Mouse (Mus musculus) forebrain, embryonic 14.5 days (tissue): ENCODE measurements around the gene Arhgef2. TPM values are rescaled to one million over a fixed set of nuclear protein-coding genes. Genes with fewer than 3 reads are reported as not detected.

Experiments
- ATAC-seq: fragments of 200-750 bp; cut with Nextera tagmentation; 2 replicates; pipeline ENCODE4 v1.8.0; 2017; ENCODE audit warnings: mild to moderate bottlenecking, moderate library complexity
- DNase-seq: peaks from one replicate; pipeline ENCODE4 v3.0.0-alpha.2; 2015; ENCODE audit warnings: low spot score
- H3K27ac ChIP-seq: fragments of 300-500 bp; sonication (generic); 2 replicates; pipeline ENCODE4 v1.5.1; 2014; ENCODE audit warnings: low read depth, mild to moderate bottlenecking, control low read depth, low read length, moderate library complexity
- H3K27me3 ChIP-seq: fragments of 300-500 bp; sonication (generic); replicated peaks from 2 replicates; pipeline ENCODE4 v1.6.1; 2014; ENCODE audit warnings: low read length, control low read depth, mixed read lengths; ENCODE audit not compliant: control insufficient read depth, insufficient read depth
- H3K36me3 ChIP-seq: fragments of 300-500 bp; sonication (generic); 2 replicates; pipeline ENCODE4 v1.6.1; 2014; ENCODE audit warnings: low read length, control low read depth; ENCODE audit not compliant: control insufficient read depth, insufficient read depth
- H3K4me1 ChIP-seq: fragments of 300-500 bp; sonication (generic); 2 replicates; pipeline ENCODE4 v1.6.1; 2014; ENCODE audit warnings: antibody characterized with exemption, low read length, control low read depth; ENCODE audit not compliant: control insufficient read depth, insufficient read depth
- H3K4me2 ChIP-seq: fragments of 300-500 bp; sonication (generic); 2 replicates; pipeline ENCODE4 v1.6.1; 2014; ENCODE audit warnings: mild to moderate bottlenecking, control low read depth, low read length
- H3K4me3 ChIP-seq: fragments of 300-500 bp; sonication (generic); 2 replicates; pipeline ENCODE4 v1.5.1; 2014; ENCODE audit warnings: low read depth, low read length, control low read depth
- H3K9ac ChIP-seq: fragments of 300-500 bp; sonication (generic); 2 replicates; pipeline ENCODE4 v1.6.1; 2014; ENCODE audit warnings: mild to moderate bottlenecking, low read length, control low read depth, moderate library complexity
- H3K9me3 ChIP-seq: fragments of 300-500 bp; sonication (generic); replicated peaks from 2 replicates; pipeline ENCODE4 v1.6.1; 2016; ENCODE audit warnings: low read length, control low read depth, mixed read lengths; ENCODE audit not compliant: control insufficient read depth
- WGBS: fragments of 180-500 bp; shearing (Covaris S2); extraction: QIAGEN DNeasy Blood & Tissue Kit; methylation state at CpG from one replicate; pipeline ENCODE4 v1.1.7; 2014; 5-methylcytosine and 5-hydroxymethylcytosine counted together
- polyA plus RNA-seq: library from polyadenylated mRNA; unstranded; fragments of >200 nt; fragmentation: Nextera tagmentation; extraction: Ambion mirVana; gene quantifications from 2 replicates; pipeline ENCODE4 v1.2.1, GENCODE M21; 2014

Gene Arhgef2
- polyA plus RNA-seq, 1 experiment from 2014 or later, result 90.6 TPM

DNA sequence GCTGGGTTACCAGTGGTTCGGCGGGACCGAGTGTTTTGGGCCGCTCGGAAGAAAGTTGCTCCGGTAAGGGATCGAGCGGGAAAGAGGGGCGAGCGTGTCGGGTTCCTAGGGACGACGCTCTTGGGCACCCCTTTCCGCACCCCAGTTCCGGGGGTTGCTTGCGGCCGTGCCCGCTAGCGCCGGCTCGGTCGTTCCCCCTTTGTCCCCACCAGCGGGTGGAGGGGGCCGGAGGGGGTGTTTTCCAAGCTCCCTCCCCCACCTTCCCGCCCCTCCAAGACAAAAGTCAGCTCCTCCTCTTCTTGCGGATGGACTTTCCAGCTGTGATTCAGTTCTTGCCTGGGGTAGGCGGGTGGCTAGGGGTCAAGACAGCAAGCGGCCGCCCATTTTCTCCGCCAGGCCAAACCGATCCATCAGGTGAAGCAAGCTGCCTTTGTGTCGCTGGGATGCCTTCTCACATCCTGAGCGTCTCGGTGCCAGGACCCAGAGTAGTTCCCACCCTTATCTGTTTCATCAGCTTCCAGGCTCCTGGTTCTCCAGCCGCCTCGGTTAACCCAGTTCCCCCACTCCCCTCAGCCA, 15.9 kb downstream of the Arhgef2 start:
- WGBS, result under 1% methylated on average over 22 of the region's 36 CpGs
- H3K27ac ChIP-seq, result peak overlapping the region; percentile 93
- H3K4me2 ChIP-seq, result peak overlapping the region; percentile 76
- H3K9ac ChIP-seq, result peak overlapping the region; percentile 99
- no peaks in the 10 kb centered on the region for H3K27me3 ChIP-seq
- H3K4me1 ChIP-seq, result peaks cover 21% of the 10 kb centered on the region
- peak overlapping the region; percentile 99 for H3K4me3 ChIP-seq
- peaks cover 15% of the 10 kb centered on the region; the same call in 1 of the 2 replicates for H3K36me3 ChIP-seq
- DNase-seq, result peak; percentile 57
- no peaks in the 10 kb centered on the region for H3K9me3 ChIP-seq
- peak; percentile 11; the same call in 1 of the 2 replicates for ATAC-seq

DNA sequence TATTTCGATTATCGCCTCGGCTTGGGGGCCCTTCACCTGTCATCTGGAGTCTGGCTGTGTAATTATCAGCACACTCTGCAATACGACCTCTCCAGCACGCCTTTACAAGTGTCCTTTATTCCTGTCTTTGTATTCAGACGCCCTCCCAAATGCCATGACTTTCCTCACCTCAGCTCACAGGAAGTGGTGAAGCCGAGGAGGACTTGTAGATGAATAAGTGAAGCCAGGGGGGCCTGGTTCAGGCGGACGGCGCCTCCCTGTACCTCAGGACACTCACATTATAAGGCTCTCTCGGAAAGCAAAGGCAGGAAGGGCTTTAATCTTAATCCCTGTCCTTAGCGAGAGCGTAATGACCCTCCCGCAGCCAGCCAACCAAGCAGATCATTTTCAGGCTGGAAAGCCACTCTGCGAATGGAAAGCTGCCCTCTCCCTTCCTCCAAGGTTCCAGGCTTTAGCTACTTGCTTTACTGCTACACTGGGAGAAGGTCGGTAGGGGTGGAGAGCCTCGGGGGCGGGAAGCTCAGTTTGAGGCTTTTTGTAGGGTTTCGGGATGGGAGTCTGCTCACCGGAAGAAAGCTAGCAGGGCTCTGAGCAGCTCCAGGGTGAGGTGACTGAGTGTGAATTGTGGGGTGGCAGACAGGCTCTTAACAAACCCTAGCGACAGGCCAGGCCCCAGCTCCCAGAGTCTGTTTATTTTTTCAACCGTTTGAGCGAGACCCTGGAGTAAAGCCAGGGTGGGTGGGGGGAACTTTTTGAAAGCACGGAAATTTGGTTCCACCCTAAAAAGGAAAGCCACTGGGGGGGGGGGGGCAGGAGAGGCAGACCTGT, 16.6 kb downstream of the Arhgef2 start:
- H3K27me3 ChIP-seq, result no peaks in the 10 kb centered on the region
- under 1% methylated on average over 24 of the region's 24 CpGs for WGBS
- H3K27ac ChIP-seq, result peak overlapping the region; percentile 93
- no peaks in the 10 kb centered on the region for H3K9me3 ChIP-seq
- H3K9ac ChIP-seq, result peak overlapping the region; percentile 99
- peak; percentile 49 for ATAC-seq
- peak; percentile 76 for DNase-seq
- peaks cover 26% of the 10 kb centered on the region for H3K4me1 ChIP-seq
- H3K4me2 ChIP-seq, result peak overlapping the region; percentile 76
- peaks cover 15% of the 10 kb centered on the region; the same call in 1 of the 2 replicates for H3K36me3 ChIP-seq
- peak overlapping the region; percentile 99 for H3K4me3 ChIP-seq

DNA sequence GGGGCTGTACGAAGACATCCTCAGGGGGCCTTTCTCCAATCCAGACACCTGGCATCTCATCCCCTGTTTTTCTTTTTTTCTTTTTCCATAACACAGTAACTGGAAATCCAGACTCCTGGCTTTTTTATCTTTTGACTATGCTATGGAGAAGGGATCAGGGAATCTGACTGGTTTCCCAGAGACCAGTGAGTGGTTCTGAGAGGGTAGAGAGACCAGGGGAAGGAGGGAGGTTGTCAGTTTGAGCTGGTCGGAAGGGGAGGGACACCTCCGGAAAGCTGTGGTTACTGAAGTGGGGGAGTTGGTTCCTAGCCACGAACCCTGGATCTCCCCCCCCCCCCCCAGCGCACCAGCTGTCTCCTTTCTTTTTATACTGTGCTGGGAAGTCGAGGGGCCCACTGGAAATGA, 17.2 kb downstream of the Arhgef2 start:
- 0% methylated on average over 6 of the region's 6 CpGs for WGBS
- Histone ChIP-seq H3K4me2 (peak overlapping the region; percentile 76), H3K4me3 (peak overlapping the region; percentile 99), H3K27ac (peak overlapping the region; percentile 93), H3K4me1 (peaks cover 26% of the 10 kb centered on the region), H3K9me3 (no peaks in the 10 kb centered on the region), H3K27me3 (no peaks in the 10 kb centered on the region), H3K9ac (peak overlapping the region; percentile 99), H3K36me3 (peaks cover 19% of the 10 kb centered on the region)
- peak; percentile 66 for ATAC-seq
- DNase-seq, result peak; percentile 71

DNA sequence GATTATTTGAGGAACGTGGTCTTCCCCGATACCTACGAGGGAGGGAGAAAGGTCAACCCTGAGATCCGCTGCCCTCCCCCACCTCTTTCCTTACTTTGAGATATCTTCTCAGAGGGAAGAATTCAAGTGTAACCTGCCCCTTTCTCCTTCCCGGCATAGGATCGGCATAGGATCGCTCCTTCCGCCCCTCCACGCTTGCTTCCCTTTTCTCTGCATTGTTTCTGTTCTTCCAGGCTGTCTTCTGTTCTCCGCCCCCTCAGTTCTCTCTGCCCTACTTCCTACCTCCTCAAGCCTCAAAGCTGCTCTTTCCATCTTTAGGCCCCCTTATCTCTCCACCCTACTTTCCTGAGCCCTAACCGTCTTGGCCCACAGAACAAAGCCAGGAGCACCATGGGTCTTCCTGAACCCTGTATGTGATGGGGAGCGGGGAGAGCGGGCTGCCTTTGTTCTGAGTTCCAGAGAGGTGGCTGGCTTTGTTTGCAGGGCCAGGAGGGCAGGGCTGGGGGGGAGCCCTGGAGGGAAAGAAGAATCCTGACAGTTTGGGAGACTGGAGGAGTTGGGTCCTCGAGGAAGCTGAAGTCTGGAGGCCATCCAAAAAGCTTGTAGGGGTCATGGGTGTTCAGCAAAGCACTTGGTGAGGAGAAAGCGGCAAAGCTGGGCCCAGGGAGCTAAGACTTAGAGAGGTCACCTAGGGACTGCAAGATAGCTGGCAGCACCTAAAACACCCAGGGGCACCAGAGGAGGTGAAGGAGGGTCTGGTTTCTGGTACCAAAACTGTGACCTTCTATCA, 17.8 kb downstream of the Arhgef2 start:
- H3K9ac ChIP-seq, result peak overlapping the region; percentile 99
- H3K4me2 ChIP-seq, result peak overlapping the region; percentile 76
- H3K4me3 ChIP-seq, result peak overlapping the region; percentile 99
- peak; percentile 52 for DNase-seq
- H3K4me1 ChIP-seq, result peaks cover 26% of the 10 kb centered on the region
- peak overlapping the region; percentile 93 for H3K27ac ChIP-seq
- under 1% methylated on average over 15 of the region's 15 CpGs for WGBS
- H3K9me3 ChIP-seq, result no peaks in the 10 kb centered on the region
- peak; percentile 19 for ATAC-seq
- peaks cover 22% of the 10 kb centered on the region for H3K36me3 ChIP-seq
- no peaks in the 10 kb centered on the region for H3K27me3 ChIP-seq

DNA sequence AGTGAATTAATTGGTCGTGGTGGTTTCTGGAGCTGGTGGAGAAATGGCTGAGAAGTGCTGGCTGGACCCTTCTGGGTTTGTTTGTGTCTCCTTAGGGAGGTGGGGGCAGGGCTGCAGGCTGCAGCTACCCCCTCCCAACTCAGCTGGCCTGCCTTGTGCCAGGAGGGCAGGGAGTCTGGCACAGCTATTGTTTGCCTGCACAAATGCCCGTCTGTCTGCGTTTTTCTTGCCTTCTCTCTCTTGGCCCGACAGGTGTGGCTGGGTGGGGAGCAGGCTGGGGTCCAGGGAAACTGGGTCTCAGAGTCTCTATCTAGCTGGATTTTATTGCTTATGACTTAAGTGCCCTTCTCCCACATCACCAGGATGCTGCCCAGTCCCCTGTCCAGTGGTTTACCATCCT, 18.6 kb downstream of the Arhgef2 start:
- H3K9me3 ChIP-seq, result no peaks in the 10 kb centered on the region

DNA sequence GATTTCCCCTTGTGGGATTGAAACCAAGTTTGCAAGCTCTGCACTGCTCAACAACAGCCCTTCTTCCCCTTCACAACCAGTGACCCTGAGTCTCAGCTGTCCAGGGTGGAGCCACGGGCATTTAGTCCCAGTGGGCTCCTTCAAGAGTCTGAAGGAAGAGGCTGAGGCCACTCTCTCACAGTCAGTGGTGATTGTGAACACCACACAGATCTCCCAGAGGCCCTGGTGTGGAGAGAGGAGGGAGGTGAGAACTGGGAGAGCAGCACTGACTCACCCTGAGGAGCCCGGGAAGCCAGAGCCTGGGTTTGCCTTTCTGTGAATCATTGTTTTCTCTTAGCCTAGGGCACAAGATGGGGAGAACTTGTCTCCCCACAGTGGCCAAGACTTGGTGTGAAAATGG, 19.2 kb downstream of the Arhgef2 start:
- DNase-seq (no peak), ATAC-seq (no peak)
- Histone ChIP-seq H3K27me3 (no peaks in the 10 kb centered on the region), H3K4me2 (peak overlapping the region; percentile 76), H3K4me1 (peaks cover 26% of the 10 kb centered on the region), H3K9me3 (no peaks in the 10 kb centered on the region), H3K27ac (peak overlapping the region; percentile 93), H3K9ac (peak overlapping the region; percentile 99), H3K36me3 (peaks cover 36% of the 10 kb centered on the region), H3K4me3 (peak overlapping the region; percentile 99)
- WGBS, result 49% methylated on average over 2 of the region's 2 CpGs

More for the DNA sequence above, 18.6 kb downstream of the Arhgef2 start:
- Histone ChIP-seq H3K36me3 (peaks cover 29% of the 10 kb centered on the region), H3K9ac (peak overlapping the region; percentile 99), H3K4me2 (peak overlapping the region; percentile 76), H3K4me3 (peak overlapping the region; percentile 99), H3K27ac (peak overlapping the region; percentile 93), H3K4me1 (peaks cover 26% of the 10 kb centered on the region), H3K27me3 (no peaks in the 10 kb centered on the region)
- ATAC-seq (peak; percentile 15; the same call in 1 of the 2 replicates), DNase-seq (peak; percentile 65)
- 5% methylated on average over 4 of the region's 4 CpGs for WGBS

DNA sequence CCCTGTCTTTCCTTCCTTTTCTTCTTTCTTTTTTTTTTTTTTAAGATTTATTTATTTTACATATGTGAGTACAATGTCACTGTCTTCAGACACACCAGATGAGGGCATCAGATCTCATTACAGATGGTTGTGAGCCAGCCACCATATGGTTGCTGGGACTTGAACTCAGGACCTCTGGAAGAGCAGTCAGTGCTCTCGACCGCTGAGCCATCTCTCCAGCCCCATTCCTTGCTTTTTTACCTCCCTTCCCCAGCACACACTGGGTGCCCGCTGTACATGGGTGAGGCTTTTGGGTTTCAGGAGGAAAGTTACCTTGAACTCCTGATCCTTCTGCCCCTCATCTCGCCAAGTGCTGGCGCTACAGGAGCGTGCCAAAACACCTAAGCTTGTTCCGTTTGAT, 19.8 kb downstream of the Arhgef2 start:
- peaks cover 26% of the 10 kb centered on the region for H3K4me1 ChIP-seq

DNA sequence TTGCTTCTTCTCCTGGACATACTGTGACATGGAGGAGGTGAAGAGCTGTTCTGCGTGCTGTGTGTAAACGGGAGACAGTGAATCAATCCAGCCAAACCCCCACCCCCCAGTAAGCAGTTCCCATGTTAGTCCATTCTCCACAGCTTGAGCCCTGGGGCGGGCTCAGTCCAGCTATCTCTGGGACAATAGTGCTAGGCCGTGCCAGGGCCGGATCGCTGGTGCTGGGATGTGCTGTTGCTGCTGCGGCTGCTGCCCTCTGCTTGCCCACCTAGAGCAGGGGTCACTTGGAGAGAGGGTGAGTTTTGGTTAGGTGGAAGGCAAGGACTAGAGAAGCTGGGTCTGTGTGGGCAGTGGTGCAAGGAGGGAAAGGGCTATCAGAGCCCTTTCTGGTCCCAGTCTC, 20.6 kb downstream of the Arhgef2 start:
- DNase-seq, result no peak
- Histone ChIP-seq H3K9me3 (no peaks in the 10 kb centered on the region), H3K27me3 (no peaks in the 10 kb centered on the region), H3K4me2 (peak overlapping the region; percentile 7; the same call in 1 of the 2 replicates), H3K36me3 (peaks cover 49% of the 10 kb centered on the region), H3K9ac (no peak overlapping the region; the same call in 1 of the 2 replicates), H3K27ac (no peak overlapping the region; the same call in 1 of the 2 replicates), H3K4me3 (no peak overlapping the region), H3K4me1 (peaks cover 26% of the 10 kb centered on the region)
- ATAC-seq, result no peak
- WGBS, result 72% methylated on average over 7 of the region's 7 CpGs

More for the DNA sequence above, 19.8 kb downstream of the Arhgef2 start:
- 90% methylated on average over 7 of the region's 7 CpGs for WGBS
- H3K27me3 ChIP-seq, result no peaks in the 10 kb centered on the region
- ATAC-seq (no peak), DNase-seq (no peak)
- H3K27ac ChIP-seq, result no peak overlapping the region; the same call in 1 of the 2 replicates
- peaks cover 41% of the 10 kb centered on the region for H3K36me3 ChIP-seq
- no peak overlapping the region; the same call in 1 of the 2 replicates for H3K9ac ChIP-seq
- no peaks in the 10 kb centered on the region for H3K9me3 ChIP-seq
- H3K4me3 ChIP-seq, result no peak overlapping the region
- H3K4me2 ChIP-seq, result peak overlapping the region; percentile 76
